Mouse (Mus musculus) left cerebral cortex, postnatal 25 days (tissue): ENCODE results near the gene Zc3h13. TPM values are rescaled to one million over a fixed set of nuclear protein-coding genes. Genes with fewer than 3 reads are reported as not detected.
A peak's percentile ranks its signal among the peaks of the same experiment; 100 is the strongest.

Experiments used
- DNase-seq, 2 experiments: peaks; one replicate each; pipeline ENCODE4 v3.0.0; 2022; ENCODE audit warnings: low spot score in 2 of 2, mixed read lengths in 1 of 2
- intact Hi-C: fragments of 180-260 bp; cut with DNase I; formaldehyde crosslinking; loops from one replicate; pipeline ENCODE4 v1.15.1; 2025
- total RNA-seq, 2 experiments: library from RNA; stranded (reverse); gene quantifications; 2 replicates each; pipeline ENCODE4 v1.2.3; 2021

The Zc3h13 gene
- total RNA-seq, 2 experiments from 2014 or later, result 53.2 to 58.2 TPM

DNA sequence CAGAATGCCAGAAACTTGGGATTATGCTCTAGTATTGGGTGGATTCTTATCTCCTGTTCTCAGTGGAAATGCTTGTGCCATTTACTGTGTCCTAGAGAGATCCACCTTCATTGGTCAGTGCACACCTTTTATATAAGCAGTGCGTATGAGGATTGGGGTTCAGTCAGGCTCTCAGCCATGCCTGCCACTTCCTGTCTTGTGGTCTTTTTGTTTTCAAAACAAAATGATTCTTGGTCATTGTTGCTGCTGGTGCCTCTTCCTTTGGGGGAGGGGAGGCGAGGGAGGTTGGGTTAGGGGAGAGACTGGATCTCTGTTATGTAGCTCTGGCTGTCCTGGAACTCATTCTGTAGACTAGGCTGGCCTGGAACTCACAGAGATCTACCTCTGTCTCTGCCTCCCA lies 34.6 kb downstream of the Zc3h13 start:
- DNase-seq, result no peak
- intact Hi-C loops, result no loop called here

DNA sequence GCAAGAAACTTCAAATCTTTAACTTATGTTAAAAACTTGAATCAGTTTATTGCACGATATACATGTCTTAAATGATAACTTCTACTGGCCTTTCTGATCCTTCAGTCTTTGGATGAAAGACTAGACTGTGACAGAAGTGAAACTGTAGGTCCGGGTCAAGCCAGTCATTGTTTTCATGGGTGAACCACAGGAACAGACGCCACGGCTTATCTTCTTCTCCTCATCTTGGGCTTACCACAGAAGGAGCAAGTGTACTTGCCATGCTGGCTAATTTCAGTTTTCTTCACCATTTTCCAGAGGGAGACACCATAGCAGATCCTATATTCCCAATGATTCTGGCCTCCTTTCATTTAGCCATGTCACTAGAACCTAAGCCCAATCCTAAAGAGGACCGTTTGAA lies 36.1 kb downstream of the Zc3h13 start:
- intact Hi-C loops, result no loop called here
- no peak for DNase-seq

DNA sequence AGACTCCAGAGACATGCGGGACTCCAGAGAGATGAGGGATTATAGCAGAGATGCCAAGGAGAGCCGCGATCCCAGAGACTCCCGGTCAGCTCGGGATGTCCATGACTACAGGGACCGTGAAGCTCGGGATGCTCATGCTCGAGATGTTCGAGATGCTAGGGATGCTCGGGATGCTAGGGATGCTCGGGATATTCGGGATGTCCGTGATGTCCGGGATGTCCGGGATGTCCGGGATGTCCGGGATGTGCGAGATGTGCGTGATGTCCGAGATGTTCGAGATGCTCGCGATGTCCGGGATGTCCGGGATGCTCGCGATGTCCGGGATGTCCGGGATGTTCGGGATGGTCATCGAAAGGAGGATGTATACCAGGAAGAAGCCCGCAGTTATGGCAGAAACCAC lies 39.2 kb downstream of the Zc3h13 start:
- intact Hi-C loops, result no loop called here
- no peak for DNase-seq

DNA sequence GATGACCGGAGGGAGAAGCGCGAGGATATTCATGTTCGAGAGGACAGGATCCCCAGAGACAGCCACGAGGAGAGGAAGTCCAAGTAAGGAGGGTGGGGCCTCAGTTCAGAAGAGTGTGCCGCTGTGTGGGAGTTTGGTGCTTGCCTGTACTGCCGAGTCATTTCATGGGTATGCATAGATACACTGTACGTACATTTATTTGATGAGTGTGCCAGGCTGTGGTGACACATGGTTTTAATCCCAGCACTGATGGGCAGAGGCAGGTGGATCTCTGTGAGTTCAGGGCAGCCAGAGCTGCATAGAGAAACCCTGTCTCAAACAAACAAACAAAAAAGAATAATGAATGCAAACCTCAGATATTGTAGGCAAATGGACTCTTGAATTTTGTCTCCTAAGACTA lies 43.9 kb downstream of the Zc3h13 start:
- no peak for DNase-seq
- intact Hi-C loops, result no loop called here

DNA sequence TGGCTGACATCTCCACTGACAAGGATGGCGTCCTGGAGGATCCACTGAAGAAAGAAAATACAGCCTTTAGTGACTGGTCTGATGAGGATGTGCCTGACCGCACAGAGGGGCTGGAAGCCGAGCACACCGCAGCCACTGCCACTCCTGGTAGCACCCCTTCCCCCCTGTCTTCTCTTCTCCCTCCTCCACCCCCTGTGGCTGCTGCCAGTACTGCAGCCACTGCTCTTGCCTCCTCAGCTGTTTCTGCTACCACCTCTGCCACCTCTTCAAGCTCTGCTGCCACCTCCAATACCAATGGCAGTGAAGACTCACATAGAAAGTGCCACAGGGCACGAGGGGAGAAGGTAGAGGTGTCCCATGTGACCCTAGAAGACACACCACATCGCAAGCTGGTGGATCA lies 46.4 kb downstream of the Zc3h13 start:
- intact Hi-C loops, result no loop called here
- no peak for DNase-seq

DNA sequence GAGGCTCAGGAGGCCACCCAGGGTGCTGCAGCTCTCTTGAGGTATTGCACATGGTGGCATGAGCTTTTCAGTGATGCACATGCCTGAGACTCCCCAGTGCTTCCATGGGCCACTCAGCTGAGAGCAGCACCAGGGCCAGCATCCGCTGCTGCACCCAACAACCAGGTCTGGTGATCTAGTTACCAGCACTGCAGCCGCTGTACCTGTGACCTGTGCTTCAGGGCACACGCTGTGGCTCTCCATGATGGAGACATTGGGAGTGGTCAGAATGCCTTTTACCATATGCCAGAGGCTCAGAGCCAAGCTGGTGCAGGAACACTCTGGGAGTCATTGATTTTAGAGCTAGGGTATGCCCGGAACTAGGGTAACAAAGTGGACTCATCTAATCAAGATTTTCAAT lies 50.1 kb downstream of the Zc3h13 start:
- intact Hi-C loops, result no loop called here
- no peak for DNase-seq

DNA sequence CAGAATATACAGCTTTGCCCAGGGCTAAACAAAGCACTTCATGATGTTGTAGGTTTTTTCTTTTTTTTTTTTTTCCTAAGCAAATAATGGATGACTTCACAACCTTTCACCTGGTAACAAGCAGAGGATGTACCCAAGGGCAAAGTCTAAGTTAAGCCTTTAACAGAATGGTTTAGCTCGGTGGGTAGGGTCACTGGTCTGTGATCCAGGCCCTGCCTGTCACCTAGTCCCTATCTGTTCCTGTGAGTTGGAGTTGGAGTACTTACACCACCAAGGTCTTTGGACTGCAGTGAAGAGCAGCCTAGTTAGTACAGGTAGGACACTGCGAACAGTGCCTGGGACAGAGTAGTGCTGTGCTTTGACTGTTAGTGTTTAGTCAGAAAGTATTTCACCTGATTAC lies 53.7 kb downstream of the Zc3h13 start:
- intact Hi-C loops, result no loop called here

DNA sequence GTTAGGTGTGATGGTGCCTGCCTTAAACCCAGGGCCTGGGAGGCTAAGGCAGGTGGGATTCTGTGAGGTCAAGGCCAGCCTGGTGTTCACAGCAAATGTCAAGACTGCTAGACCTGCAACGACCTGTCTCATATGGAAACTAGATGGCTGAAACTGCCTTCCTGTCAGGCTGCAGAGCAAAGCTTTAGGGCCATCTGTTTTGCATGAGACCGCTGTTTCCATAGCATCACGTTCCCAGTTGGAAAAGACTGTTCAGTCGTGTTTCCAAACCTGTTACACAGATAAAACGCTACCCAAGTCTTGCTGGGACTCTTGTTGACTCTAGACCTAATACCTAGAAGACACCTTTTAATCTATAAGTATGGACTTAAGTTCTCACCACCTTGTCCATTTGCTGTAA lies 61.9 kb downstream of the Zc3h13 start:
- intact Hi-C loops, result loop anchor here (10.0 kb wide), 1 partner anchor 379 kb away; no protein-coding TSS in a partner anchor
- no peak for DNase-seq

More for the DNA sequence above, 53.7 kb downstream of the Zc3h13 start:
- no peak for DNase-seq

DNA sequence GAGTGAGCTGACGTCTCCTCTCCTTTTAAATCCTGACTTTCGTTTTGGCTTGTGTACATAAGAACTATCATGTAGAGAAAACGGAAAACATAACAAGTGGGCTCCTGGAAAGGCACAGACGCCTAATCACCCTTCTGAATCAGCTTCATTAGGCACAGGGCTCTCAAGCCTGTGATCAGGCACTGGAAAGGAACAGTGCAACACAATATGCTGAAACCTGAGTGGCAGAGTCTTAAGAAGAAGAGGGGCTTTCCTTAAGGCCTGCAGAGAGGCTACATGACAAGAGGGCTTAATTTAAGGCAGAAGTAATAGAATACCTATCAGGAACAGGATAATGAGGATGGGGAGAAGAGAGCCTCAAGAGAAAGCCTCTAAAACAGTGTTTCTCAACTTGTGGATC lies 67.5 kb downstream of the Zc3h13 start:
- no peak for DNase-seq
- intact Hi-C loops, result no loop called here

DNA sequence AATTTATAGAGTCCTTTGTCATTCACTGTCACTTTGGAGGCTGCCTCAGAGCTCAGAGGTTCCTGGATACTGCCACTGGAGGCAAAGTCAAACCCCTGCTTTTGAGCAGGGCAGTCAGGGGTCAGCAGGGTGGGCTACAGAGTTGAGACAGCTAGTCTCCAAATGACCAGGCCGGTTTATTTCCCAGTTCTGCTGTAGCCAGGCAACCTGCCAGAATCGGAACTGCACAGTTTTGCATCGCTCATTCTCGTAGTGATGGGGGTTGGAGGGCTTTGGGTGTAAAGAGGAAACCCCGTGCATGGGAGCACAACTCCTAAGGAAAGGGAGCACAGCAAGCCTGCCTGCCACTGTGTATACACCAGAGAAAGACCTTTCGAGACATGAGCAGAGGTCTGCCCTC lies 79.1 kb downstream of the Zc3h13 start:
- no peak for DNase-seq
- intact Hi-C loops, result no loop called here

DNA sequence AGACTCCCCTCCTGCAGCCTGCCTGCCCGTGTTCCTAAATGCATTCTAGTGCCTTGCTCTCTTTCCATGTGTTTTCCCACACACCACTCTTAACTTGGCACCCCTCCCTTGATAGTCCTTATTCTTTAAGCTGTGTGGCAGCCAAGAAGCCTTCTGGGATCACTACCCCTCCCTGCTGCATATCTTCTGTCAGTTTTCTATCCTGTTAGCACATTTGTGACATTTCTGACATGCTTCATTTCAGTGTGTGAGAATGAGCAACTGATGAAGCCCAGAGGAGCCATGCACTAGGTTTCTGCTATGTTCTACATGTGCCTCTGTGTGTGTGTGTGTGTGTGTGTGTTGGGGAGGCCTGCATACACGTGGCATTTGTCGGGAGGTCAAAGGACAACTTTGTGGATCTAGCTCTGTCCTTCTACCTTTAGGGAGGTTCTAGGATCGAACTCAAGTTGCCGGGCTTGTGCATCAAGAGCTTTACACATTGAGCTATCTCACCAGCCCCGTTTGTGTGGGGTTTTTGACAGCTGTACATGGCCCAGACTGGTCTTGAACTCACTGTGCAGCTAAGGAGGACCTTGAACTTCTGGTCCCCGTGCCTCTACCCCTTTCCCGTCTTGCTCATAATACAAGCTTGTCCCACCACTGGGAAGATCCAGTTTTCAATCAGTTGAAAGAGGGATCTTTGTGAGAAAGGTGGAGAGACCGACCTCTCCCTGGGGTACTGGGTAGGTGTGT lies 81.3 kb downstream of the Zc3h13 start:
- intact Hi-C loops, result no loop called here

DNA sequence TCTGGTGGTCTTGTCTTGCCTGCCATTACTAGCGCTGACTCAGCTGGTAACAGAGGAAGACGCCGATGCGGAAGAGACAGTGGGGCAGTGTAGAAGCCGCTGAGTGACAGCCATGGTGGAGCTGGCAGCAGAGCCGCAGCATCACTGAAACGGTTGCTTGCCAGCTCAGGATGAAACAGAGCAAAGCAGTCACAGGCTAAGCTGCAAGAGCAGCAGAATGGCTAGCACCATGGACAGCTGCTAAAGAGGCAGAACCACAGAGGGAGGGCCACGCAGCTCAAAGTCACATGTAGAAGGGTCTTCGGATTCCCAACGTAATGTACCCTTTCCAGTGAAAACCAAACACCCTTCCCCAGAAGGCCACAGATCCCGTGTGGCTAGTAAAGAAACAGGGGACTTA lies 82.6 kb downstream of the Zc3h13 start:
- no peak for DNase-seq
- intact Hi-C loops, result no loop called here

More for the DNA sequence above, 81.3 kb downstream of the Zc3h13 start:
- no peak for DNase-seq

DNA sequence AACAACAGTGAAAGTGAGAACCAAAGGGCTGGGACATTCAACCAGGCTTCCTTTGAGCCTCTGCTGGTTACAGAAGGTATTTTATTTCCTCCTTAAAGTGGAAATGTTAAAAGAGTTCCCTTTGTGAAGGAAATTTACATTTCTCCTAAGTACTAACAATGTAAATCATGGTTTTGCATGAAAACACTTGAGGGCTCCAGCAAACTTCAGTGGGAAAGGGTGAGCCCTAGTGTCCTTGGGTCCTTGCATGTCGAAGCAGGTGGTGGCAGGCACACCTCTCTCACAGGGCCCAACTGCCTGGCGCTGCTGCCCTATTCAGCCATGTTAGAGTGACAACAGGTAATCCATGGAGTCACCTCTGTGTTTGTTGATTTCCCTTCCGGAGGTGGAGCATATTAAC lies 83.3 kb downstream of the Zc3h13 start:
- intact Hi-C loops, result no loop called here
- DNase-seq, result no peak

DNA sequence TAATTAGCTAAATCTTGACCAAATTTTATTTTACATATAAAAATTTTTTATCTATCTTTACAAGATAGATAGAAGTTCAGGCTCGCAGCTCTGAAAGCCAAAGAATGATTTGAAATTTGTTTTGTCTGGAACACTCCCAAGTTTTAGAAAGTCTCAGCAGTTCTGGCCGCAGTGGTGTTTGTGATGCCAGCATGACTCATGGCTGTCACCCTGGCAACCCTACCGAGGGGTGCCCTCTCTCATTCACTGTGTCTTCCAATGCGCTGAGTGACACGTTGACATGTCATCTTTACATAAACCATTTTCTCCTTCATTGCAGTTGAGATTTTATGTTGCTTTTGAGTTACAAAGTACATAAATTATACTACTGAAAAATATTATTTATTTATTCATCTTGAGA lies 85.7 kb downstream of the Zc3h13 start:
- DNase-seq, result peak in 1 of 2 experiments; percentile 27
- intact Hi-C loops, result no loop called here

DNA sequence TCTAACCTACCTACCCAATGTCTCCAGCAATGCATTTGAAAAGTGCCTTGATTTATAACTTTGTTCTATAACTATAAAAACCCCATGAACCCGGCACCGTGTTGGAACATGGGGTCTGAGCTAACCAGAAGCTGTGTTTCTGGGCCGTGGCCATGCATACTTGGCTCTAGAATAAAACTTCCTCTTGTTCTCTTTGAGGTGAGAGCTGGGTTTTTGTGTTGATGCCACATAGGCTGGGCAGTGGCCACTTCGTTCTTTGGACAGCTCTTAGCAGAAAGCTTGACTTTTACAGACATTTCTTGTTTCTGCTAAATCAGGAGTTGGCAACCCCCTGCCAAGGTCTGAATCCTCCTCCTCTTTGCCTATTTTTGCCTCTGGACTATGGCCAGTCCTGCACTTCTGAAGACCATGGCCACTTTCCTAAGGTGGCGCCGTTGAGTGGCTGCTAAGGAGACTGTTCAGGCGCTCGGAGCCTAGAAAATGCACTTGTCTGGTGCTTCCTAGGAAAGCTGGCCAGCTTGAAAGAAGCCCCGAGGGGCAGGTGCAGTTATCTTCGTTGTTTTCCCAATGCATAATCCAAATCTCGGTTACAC lies 90.9 kb downstream of the Zc3h13 start:
- intact Hi-C loops, result loop anchor here (5.0 kb wide), 1 partner anchor 267 kb away; the partner anchor contains the start of gene Erich6b
- peak; percentile 41 to 75 for DNase-seq

DNA sequence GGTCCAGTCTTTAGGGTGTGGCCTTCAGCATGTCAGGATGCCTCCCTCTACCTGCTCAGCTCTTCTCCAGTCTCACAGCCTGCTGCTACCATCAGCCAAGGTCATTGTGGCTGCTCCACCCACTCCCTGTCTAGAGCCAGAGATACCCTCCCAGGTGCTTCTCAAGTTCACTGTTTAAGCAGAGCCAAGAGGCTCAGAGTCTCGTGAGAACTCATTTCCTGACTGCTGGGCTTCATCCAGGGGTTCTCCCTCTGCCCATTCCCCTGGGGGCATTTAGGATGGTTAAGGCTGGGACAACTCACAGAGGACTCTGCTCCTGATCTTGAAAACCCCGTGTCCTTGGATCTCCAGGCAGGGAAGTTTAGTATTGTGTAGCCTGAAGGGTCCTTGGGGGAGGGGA lies 92.1 kb downstream of the Zc3h13 start:
- no peak for DNase-seq
- intact Hi-C loops, result loop anchor here (5.0 kb wide), 1 partner anchor 266 kb away; the partner anchor contains the start of gene Erich6b

DNA sequence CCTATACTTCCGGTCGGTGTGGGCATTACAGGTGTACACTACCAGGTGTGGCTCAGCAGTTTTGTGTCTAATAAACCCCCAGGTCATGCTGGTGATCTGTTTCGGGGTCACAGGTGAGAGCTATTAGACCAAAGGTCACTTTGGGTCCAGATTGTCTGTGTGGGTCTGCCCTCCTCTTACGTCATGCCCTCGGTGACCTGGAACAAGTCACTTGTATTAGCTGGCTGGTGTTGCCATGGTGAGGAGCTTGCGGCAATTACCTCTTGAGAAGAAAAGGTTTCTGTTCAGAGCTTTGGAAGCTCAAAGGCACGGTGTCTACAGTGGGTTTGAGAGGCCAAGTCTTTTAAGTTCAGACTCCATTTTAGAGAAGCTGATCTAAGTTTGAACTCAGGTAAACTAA lies 93.4 kb downstream of the Zc3h13 start:
- intact Hi-C loops, result loop anchor here (5.0 kb wide), 1 partner anchor 265 kb away; the partner anchor contains the start of gene Erich6b
- DNase-seq, result no peak
